Mouse (Mus musculus): ENCODE data around the gene Prkag1. TPM values are rescaled to one million over a fixed set of nuclear protein-coding genes. Genes with fewer than 3 reads are reported as not detected.

The Prkag1 gene
- polyA plus RNA-seq, 1 experiment from 2014 or later, result 47.4 TPM

DNA sequence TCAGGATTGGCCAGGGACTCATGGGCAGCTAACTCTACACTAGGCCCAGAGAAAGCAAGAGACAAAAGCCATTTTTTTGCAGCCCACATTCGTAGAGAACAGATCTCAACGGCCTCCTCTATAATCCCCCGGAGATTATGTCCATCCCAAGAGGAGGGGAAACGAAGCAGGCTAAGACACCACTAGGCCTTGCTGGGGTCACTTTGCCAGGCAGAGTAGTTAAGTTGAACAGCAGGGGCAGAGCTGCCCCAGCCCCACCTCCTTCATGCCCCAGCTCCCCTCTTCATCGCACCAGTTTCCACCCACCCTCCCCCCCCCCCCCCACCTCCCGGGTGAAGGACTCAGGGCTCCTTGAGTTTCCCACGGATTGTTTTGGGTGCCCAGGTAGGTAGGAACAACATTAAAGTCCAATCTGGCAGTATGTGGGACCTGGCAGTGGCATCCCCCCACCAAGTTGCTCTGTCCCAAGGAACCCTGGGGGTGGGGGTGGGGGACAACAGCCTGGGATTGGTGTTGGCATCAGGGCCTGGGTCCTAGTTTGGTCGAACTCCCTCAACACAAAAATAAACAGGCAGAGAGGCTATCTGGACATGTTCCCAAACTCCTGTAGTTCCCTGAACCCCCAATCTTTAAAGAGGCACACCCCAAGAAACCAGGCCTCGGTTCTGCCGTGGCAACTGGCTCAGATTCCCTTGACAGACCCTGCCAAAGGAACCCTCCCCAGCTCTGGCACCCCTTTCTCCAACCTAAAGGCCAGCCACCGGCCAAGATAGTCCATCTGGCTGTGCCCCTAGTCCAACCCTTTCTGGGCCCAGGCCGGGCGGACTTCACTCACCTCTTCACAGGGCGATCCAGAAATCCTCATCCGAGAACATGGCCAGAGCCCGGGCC lies 39.1 kb upstream of the Prkag1 start:
- H3K4me2 ChIP-seq (ENCODE audit: low read depth, low read length), result peak overlapping the region; percentile 98
- ATAC-seq, result no peak
- TF ChIP-seq EP300 (IDR thresholded peaks at IDR 0.05; ENCODE audit: low read depth) (no peak), CTCF (IDR thresholded peaks at IDR 0.05; ENCODE audit: low read depth) (no peak)
- peaks cover 32% of the 10 kb centered on the region for H3K4me1 ChIP-seq (ENCODE audit: insufficient read depth)
- peak overlapping the region; percentile 96 for H3K27ac ChIP-seq (ENCODE audit: low read depth)
- peaks cover 17% of the 10 kb centered on the region for H3K36me3 ChIP-seq (replicated peaks; ENCODE audit: insufficient read depth, low read length)
- WGBS (ENCODE audit: insufficient replicate concordance), result under 1% methylated on average over 15 of the region's 16 CpGs
- peak overlapping the region; percentile 87 for H3K4me3 ChIP-seq (ENCODE audit: low read depth, low read length)
- DNase-seq, result peak; percentile 52
- H3K9me3 ChIP-seq (ENCODE audit: low read length), result no peaks in the 10 kb centered on the region
- H3K9ac ChIP-seq (replicated peaks), result peak overlapping the region; percentile 99
- H3K27me3 ChIP-seq (ENCODE audit: insufficient read depth, low read length), result no peaks in the 10 kb centered on the region

DNA sequence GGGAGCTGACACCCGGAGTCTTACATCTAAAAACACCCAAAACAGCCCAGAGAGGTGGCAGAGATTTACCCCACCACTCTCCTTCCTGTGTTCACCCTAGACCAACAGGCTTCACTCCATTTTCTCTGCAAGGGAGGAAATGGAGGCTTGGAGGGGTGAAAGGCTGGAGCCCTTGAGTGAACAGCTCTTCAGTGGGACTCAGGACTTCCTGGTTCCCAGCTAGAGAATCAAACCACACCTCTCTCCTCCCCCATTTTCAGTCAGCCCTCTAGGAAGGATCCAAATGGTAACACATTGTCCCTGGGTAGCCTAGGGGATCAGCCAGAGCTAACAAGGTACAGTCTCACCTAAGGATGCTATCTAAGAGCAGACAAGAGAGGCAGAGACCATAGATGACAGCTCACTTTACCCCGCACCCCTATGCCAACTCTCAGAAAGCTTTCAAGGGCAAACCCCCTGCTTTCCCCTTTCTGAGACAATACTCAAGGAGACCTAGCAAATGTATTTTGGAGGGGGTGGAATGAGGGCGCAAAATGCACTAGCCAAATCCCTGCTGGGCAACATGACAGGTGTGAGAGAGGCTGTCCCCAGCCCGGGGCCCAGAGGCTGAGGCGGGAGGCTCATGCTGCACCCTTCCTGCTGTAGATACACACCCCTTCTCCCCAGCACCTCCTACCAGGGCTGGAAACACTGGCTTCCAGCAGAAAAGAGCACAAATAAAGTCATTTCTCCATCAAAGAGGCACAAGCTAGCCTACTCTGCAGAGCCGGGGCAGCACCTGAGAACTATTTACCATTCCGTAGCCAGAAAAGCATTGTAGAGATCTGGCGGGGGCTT lies 38.2 kb upstream of the Prkag1 start:
- DNase-seq, result peak; percentile 39
- H3K4me2 ChIP-seq (ENCODE audit: low read depth, low read length), result peak overlapping the region; percentile 98
- H3K9me3 ChIP-seq (ENCODE audit: low read length), result no peaks in the 10 kb centered on the region
- no peak for ATAC-seq
- 9% methylated on average over 8 of the region's 8 CpGs for WGBS (ENCODE audit: insufficient replicate concordance)
- peaks cover 26% of the 10 kb centered on the region for H3K36me3 ChIP-seq (replicated peaks; ENCODE audit: insufficient read depth, low read length)
- peak overlapping the region; percentile 96 for H3K27ac ChIP-seq (ENCODE audit: low read depth)
- peak overlapping the region; percentile 87 for H3K4me3 ChIP-seq (ENCODE audit: low read depth, low read length)
- no peak for TF ChIP-seq EP300 (IDR thresholded peaks at IDR 0.05; ENCODE audit: low read depth)
- TF ChIP-seq CTCF (IDR thresholded peaks at IDR 0.05; ENCODE audit: low read depth), result no peak
- no peaks in the 10 kb centered on the region for H3K27me3 ChIP-seq (ENCODE audit: insufficient read depth, low read length)
- H3K9ac ChIP-seq (replicated peaks), result peak overlapping the region; percentile 99
- peaks cover 32% of the 10 kb centered on the region for H3K4me1 ChIP-seq (ENCODE audit: insufficient read depth)

DNA sequence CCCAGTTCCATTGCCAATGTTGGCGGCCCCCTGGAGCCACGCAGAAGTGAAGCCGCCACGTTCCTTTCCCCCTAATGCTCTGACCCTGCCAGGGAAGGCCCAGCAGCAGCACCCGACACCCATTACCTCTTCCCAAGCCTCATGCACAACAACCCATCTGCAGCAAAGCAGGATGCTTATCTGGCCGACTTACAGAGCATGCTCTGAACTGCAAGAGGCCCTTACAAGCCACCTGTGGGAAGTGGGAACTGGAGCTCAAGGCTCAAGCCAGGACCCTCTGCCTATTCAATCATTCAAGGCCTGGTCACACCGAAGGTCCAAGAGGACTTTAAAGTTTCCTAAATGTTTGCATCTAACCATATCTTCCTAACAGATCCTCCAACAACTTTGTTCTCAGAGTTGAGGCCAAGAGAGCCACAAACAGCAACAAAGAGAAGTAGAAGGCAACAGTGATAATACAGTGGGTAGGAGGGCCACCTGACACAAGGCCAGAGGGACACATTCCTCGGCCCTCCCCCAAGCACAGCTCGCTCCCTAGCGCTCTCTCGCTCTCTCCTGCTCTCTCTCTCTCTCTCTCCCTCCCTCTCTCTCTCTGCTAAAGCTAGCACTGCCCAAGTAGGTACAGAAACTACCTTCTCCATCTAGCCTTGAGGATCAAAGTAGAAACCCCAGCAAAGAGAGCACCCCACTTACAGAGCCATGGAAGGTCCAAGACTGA lies 37.2 kb upstream of the Prkag1 start:
- Histone ChIP-seq H3K36me3 (replicated peaks; ENCODE audit: insufficient read depth, low read length) (peaks cover 36% of the 10 kb centered on the region), H3K9ac (replicated peaks) (peak overlapping the region; percentile 99), H3K4me3 (ENCODE audit: low read depth, low read length) (peak overlapping the region; percentile 87), H3K27me3 (ENCODE audit: insufficient read depth, low read length) (no peaks in the 10 kb centered on the region), H3K4me2 (ENCODE audit: low read depth, low read length) (peak overlapping the region; percentile 98), H3K9me3 (ENCODE audit: low read length) (no peaks in the 10 kb centered on the region), H3K27ac (ENCODE audit: low read depth) (peak overlapping the region; percentile 68), H3K4me1 (ENCODE audit: insufficient read depth) (peaks cover 32% of the 10 kb centered on the region)
- ATAC-seq (no peak), DNase-seq (peak; percentile 14)
- TF ChIP-seq CTCF (IDR thresholded peaks at IDR 0.05; ENCODE audit: low read depth) (no peak), EP300 (IDR thresholded peaks at IDR 0.05; ENCODE audit: low read depth) (no peak)
- 28% methylated on average over 11 of the region's 11 CpGs for WGBS (ENCODE audit: insufficient replicate concordance)

DNA sequence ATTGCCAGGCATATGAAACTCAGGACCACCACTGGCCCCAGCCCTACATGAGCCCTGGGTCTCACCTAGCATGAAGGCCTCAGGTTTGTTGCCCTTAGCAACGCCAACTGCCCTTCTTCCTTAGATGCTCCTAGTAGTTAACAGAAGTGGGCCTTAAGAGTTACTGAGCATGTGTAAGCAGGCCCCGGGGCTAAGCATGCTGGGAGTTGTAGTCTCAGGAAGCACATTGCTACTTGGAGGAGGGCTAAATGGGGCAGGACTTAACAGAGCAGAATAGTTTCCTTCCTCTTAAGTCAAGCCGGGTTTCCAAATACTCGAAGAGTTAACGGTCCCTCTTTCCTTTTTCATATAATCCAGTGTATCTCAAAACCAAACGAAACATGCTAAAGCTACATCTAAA lies 36.0 kb upstream of the Prkag1 start:
- H3K36me3 ChIP-seq (replicated peaks; ENCODE audit: insufficient read depth, low read length), result peaks cover 48% of the 10 kb centered on the region

DNA sequence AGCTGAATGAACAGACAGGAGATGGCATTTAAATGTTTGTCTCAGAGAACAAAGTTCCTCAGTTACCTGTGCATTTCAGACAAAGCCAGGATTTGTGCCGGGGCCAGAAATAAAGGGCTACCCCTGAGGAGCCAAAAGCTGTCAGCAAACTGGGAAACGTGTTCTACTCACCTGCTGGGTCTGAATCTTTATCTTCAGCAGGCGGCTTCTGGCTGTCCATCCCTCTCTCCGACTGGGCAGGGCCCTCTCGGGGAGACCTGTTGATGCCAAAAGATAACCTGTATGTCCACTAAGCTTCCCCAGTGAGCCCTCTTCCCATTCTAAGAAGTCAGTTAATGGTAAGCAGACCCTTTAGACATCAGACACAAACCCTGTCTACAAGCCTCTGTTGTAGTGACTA lies 35.2 kb upstream of the Prkag1 start:
- H3K27me3 ChIP-seq (ENCODE audit: insufficient read depth, low read length), result no peaks in the 10 kb centered on the region
- WGBS (ENCODE audit: insufficient replicate concordance), result 84% methylated on average over 5 of the region's 5 CpGs
- TF ChIP-seq EP300 (IDR thresholded peaks at IDR 0.05; ENCODE audit: low read depth) (no peak), CTCF (IDR thresholded peaks at IDR 0.05; ENCODE audit: low read depth) (no peak)
- ATAC-seq (no peak), DNase-seq (no peak)
- peaks cover 32% of the 10 kb centered on the region for H3K4me1 ChIP-seq (ENCODE audit: insufficient read depth)
- H3K27ac ChIP-seq (ENCODE audit: low read depth), result no peak overlapping the region
- H3K36me3 ChIP-seq (replicated peaks; ENCODE audit: insufficient read depth, low read length), result peaks cover 56% of the 10 kb centered on the region
- H3K4me2 ChIP-seq (ENCODE audit: low read depth, low read length), result no peak overlapping the region
- H3K9ac ChIP-seq (replicated peaks), result no peak overlapping the region
- no peaks in the 10 kb centered on the region for H3K9me3 ChIP-seq (ENCODE audit: low read length)
- no peak overlapping the region for H3K4me3 ChIP-seq (ENCODE audit: low read depth, low read length)

More for the DNA sequence above, 36.0 kb upstream of the Prkag1 start:
- H3K27me3 ChIP-seq (ENCODE audit: insufficient read depth, low read length), result no peaks in the 10 kb centered on the region
- H3K4me1 ChIP-seq (ENCODE audit: insufficient read depth), result peaks cover 32% of the 10 kb centered on the region
- peak; percentile 57 for DNase-seq
- peak overlapping the region; percentile 98 for H3K4me2 ChIP-seq (ENCODE audit: low read depth, low read length)
- TF ChIP-seq EP300 (IDR thresholded peaks at IDR 0.05; ENCODE audit: low read depth), result no peak
- TF ChIP-seq CTCF (IDR thresholded peaks at IDR 0.05; ENCODE audit: low read depth), result no peak
- no peak for ATAC-seq
- peak overlapping the region; percentile 99 for H3K9ac ChIP-seq (replicated peaks)
- 26% methylated on average over 6 of the region's 6 CpGs for WGBS (ENCODE audit: insufficient replicate concordance)
- no peaks in the 10 kb centered on the region for H3K9me3 ChIP-seq (ENCODE audit: low read length)
- H3K27ac ChIP-seq (ENCODE audit: low read depth), result peak overlapping the region; percentile 68
- peak overlapping the region; percentile 87 for H3K4me3 ChIP-seq (ENCODE audit: low read depth, low read length)

Measured in liver, postnatal 0 days (tissue).